Mouse (Mus musculus) thymus, adult 2 months (tissue): Measurements from ENCODE around the gene Foxo1. TPM values are rescaled to one million over a fixed set of nuclear protein-coding genes. Genes with fewer than 3 reads are reported as not detected.
A peak's percentile ranks its signal among the peaks of the same experiment; 100 is the strongest.

Experiments
- DNase-seq: peaks from one replicate; pipeline ENCODE4 v3.0.0; 2021
- H3K27ac ChIP-seq: fragments of 200-500 bp; 2 replicates; pipeline ENCODE4 v1.5.1; 2012; ENCODE audit warnings: low read length, control low read depth; ENCODE audit not compliant: control insufficient read depth, insufficient read depth
- H3K27me3 ChIP-seq: fragments of 200-500 bp; 2 replicates; pipeline ENCODE4 v1.6.1; 2012; ENCODE audit warnings: mild to moderate bottlenecking, low read length, moderate library complexity, mixed read lengths; ENCODE audit not compliant: control insufficient read depth, insufficient read depth
- H3K36me3 ChIP-seq: fragments of 200-500 bp; 2 replicates; pipeline ENCODE4 v1.6.1; 2012; ENCODE audit warnings: mild to moderate bottlenecking, low read length, moderate library complexity; ENCODE audit not compliant: control insufficient read depth, insufficient read depth
- H3K4me1 ChIP-seq: fragments of 200-500 bp; replicated peaks from 2 replicates; pipeline ENCODE4 v1.6.1; 2012; ENCODE audit warnings: low read length; ENCODE audit not compliant: control insufficient read depth, insufficient read depth
- H3K4me3 ChIP-seq: fragments of 200-500 bp; 2 replicates; pipeline ENCODE4 v1.5.1; 2012; ENCODE audit warnings: mild to moderate bottlenecking, low read length, control low read depth, moderate library complexity; ENCODE audit not compliant: control insufficient read depth, insufficient read depth
- CTCF ChIP-seq: fragments of 200-500 bp; IDR thresholded peaks from 2 replicates; pipeline ENCODE4 v1.5.1; 2012; ENCODE audit warnings: mild to moderate bottlenecking, control low read depth, low read length, moderate library complexity, borderline replicate concordance; ENCODE audit not compliant: control insufficient read depth, poor library complexity, insufficient read depth; ENCODE audit errors: extremely low read depth
- POLR2A ChIP-seq: fragments of 200-500 bp; IDR thresholded peaks from 2 replicates; pipeline ENCODE4 v1.6.1; 2012; ENCODE audit warnings: mild to moderate bottlenecking, low read length, control low read depth, moderate library complexity; ENCODE audit not compliant: control insufficient read depth, poor library complexity, insufficient read depth; ENCODE audit errors: extremely low read depth
- WGBS: fragments of 180-500 bp; shearing (Covaris S2); methylation state at CpG from one replicate; pipeline ENCODE4 v1.1.7; 2018; 5-methylcytosine and 5-hydroxymethylcytosine counted together
- polyA plus RNA-seq: library from polyadenylated mRNA; depleted of rRNA; stranded (reverse); fragments of >200 nt; gene quantifications from 2 replicates; pipeline ENCODE4 v1.2.3, GENCODE M21; 2012; rRNA removed

The Foxo1 gene
- 20.9 and 30.6 TPM in 2 replicates for polyA plus RNA-seq

DNA sequence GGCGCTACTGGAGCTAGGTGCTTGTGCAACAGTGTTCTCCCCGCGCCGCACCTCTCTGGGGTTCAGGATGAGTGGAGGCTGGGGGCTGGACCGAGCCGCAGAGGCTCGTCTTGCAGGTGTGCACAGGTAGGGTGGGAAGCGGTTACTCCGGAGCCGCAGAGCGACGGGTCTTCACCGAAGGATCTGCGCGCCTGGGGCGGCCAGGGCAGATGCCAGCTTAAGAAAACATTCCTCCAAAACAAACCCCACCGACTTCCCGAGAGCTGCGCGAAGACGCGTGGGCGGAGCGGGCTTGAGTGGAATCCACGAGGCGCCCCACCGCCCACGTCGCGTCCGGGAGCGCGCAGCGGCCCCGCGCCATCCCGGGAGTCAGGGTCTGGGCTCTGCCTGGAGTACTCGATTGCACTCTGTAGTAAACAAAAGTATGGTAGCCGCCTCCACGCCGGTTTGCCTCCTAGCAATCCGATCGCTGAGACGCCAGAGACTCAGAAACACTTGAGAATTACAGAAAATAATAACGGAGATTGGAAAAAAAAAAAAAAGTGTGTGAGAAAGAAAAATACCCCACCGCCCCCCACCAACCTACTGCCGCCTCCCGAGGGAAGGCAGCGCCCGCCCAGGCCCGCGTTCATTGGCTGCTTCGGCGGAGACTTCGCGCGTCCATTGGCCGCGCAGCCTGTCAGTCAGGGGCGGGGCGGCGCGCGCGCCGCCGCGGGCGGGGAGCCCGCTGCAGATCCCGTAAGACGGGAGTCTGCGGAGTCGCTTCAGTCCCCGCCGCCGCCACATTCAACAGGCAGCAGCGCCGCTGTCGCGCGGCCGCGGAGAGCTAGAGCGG, at the start of gene Foxo1:
Gene Foxo1 (plus strand): TSS at position 685 of the 835 bp plus-strand sequence.
- WGBS = under 1% methylated on average over 85 of the region's 85 CpGs
- peak within 1 kb of the TSS; percentile 98 for H3K4me3 ChIP-seq
- peak; percentile 89 for DNase-seq
- no peaks in the 10 kb centered on the region for H3K36me3 ChIP-seq
- TF ChIP-seq CTCF (0 out of 2 replicates have a peak, but pooled peaks have one; percentile 28), POLR2A (peak; percentile 96)
- H3K27ac ChIP-seq = peak within 1 kb of the TSS; percentile 27; the same call in 1 of the 2 replicates
- peaks cover 14% of the 10 kb centered on the region for H3K4me1 ChIP-seq
- H3K27me3 ChIP-seq = no peaks in the 10 kb centered on the region

GRCm38 (mm10) chr3:52218864-52219263, 49.3 kb upstream of the Foxo1 start:
- H3K4me3 ChIP-seq = no peak overlapping the region
- 92% methylated on average over 7 of the region's 7 CpGs for WGBS
- no peaks in the 10 kb centered on the region for H3K4me1 ChIP-seq
- no peaks in the 10 kb centered on the region for H3K36me3 ChIP-seq
- DNase-seq = no peak
- TF ChIP-seq CTCF (no peak), POLR2A (no peak)
- H3K27me3 ChIP-seq = no peaks in the 10 kb centered on the region
- H3K27ac ChIP-seq = no peak overlapping the region

- Histone ChIP-seq H3K36me3 (no peaks in the 10 kb centered on the region), H3K4me3 (no peak overlapping the region), H3K27ac (no peak overlapping the region), H3K4me1 (no peaks in the 10 kb centered on the region), H3K27me3 (no peaks in the 10 kb centered on the region)
- TF ChIP-seq CTCF (no peak), POLR2A (no peak)
- WGBS = 92% methylated on average over 3 of the region's 3 CpGs
- no peak for DNase-seq
Measured at GRCm38 (mm10) chr3:52221082-52221481, 47.1 kb upstream of the Foxo1 start.

- Histone ChIP-seq H3K36me3 (no peaks in the 10 kb centered on the region), H3K4me1 (no peaks in the 10 kb centered on the region), H3K4me3 (no peak overlapping the region), H3K27ac (no peak overlapping the region), H3K27me3 (no peaks in the 10 kb centered on the region)
- 54% methylated on average over 5 of the region's 5 CpGs for WGBS
- TF ChIP-seq POLR2A (no peak), CTCF (no peak)
- DNase-seq = no peak
Measured at GRCm38 (mm10) chr3:52221931-52222330, 46.2 kb upstream of the Foxo1 start.

GRCm38 (mm10) chr3:52236488-52236887, 31.6 kb upstream of the Foxo1 start:
- WGBS = 90% methylated on average over 4 of the region's 4 CpGs
- no peak overlapping the region for H3K4me3 ChIP-seq
- H3K27me3 ChIP-seq = no peaks in the 10 kb centered on the region
- no peak for TF ChIP-seq POLR2A
- no peak for TF ChIP-seq CTCF
- DNase-seq = no peak
- H3K4me1 ChIP-seq = no peaks in the 10 kb centered on the region
- H3K36me3 ChIP-seq = no peaks in the 10 kb centered on the region
- H3K27ac ChIP-seq = no peak overlapping the region

DNA sequence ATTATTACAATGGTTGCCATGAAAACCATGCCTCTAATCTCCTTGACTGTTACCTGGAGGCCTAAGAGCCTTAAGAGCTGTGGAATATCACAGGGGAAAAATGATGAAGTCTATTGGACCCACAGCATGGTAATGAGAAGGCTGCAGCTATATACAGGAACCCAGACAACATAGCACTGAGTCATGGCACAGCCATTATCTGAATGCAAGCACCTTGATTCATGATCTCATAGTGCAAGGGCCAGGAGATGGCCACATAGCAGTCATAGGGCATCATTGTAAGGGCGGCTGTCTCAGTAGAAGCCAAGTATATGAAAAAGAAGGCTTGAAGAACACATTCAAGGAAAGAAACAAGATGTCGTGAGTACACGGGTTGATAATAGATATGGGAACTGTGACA, 31.0 kb upstream of the Foxo1 start:
- H3K27ac ChIP-seq = no peak overlapping the region
- no peak overlapping the region for H3K4me3 ChIP-seq
- no peaks in the 10 kb centered on the region for H3K27me3 ChIP-seq
- DNase-seq = no peak
- WGBS = 96% methylated on average over 3 of the region's 3 CpGs
- H3K36me3 ChIP-seq = no peaks in the 10 kb centered on the region
- no peaks in the 10 kb centered on the region for H3K4me1 ChIP-seq
- no peak for TF ChIP-seq CTCF
- no peak for TF ChIP-seq POLR2A

DNA sequence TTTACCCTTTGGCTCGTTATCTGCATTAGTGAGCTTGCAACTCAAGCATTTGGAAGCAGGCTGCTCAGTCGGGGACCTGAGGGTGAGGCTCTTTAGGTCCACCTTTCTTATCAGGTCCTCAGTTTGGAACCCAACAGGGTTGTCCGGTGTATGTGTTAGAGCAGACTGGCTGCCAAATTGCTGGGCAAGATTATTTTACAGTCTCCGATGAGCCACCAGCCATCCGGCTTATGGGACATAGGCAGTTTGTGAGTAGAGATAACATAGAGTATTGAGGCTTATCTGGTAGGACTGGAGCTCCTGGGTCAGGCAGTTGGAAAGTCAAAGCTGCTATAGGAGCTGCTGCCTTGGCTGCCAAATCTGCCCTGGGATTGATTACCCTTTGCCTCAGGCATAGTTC, 27.1 kb upstream of the Foxo1 start:
- no peak for TF ChIP-seq CTCF
- no peak for TF ChIP-seq POLR2A
- H3K4me1 ChIP-seq = no peaks in the 10 kb centered on the region
- H3K27me3 ChIP-seq = no peaks in the 10 kb centered on the region
- H3K36me3 ChIP-seq = no peaks in the 10 kb centered on the region
- WGBS = 97% methylated on average over 5 of the region's 5 CpGs
- H3K4me3 ChIP-seq = no peak overlapping the region
- DNase-seq = no peak
- no peak overlapping the region for H3K27ac ChIP-seq
